Mouse (Mus musculus) midbrain, embryonic 12.5 days (tissue): Measurements from ENCODE around the gene Six2. TPM values are rescaled to one million over a fixed set of nuclear protein-coding genes. Genes with fewer than 3 reads are reported as not detected.

Experiments
- ATAC-seq: fragments of 200-750 bp; cut with Nextera tagmentation; 2 replicates; pipeline ENCODE4 v1.8.0; 2017; ENCODE audit warnings: low read depth, moderate TSS enrichment, moderate library complexity; ENCODE audit not compliant: low FRiP score
- H3K27ac ChIP-seq: fragments of 300-500 bp; sonication (generic); replicated peaks from 2 replicates; pipeline ENCODE4 v1.5.1; 2016; ENCODE audit warnings: mild to moderate bottlenecking
- H3K27me3 ChIP-seq: fragments of 300-500 bp; sonication (generic); 2 replicates; pipeline ENCODE4 v1.6.1; 2016; ENCODE audit warnings: mild to moderate bottlenecking
- H3K36me3 ChIP-seq: fragments of 300-500 bp; sonication (generic); 2 replicates; pipeline ENCODE4 v1.6.1; 2016
- H3K4me1 ChIP-seq: fragments of 300-500 bp; sonication (generic); 2 replicates; pipeline ENCODE4 v1.6.1; 2016
- H3K4me2 ChIP-seq: fragments of 300-500 bp; sonication (generic); replicated peaks from 2 replicates; pipeline ENCODE4 v1.6.1; 2016; ENCODE audit warnings: mild to moderate bottlenecking, moderate library complexity
- H3K4me3 ChIP-seq: fragments of 300-500 bp; sonication (generic); 2 replicates; pipeline ENCODE4 v1.5.1; 2016; ENCODE audit warnings: mild to moderate bottlenecking
- H3K9ac ChIP-seq: fragments of 300-500 bp; sonication (generic); replicated peaks from 2 replicates; pipeline ENCODE4 v1.6.1; 2016; ENCODE audit warnings: mild to moderate bottlenecking, moderate library complexity
- H3K9me3 ChIP-seq: fragments of 300-500 bp; sonication (generic); 2 replicates; pipeline ENCODE4 v1.6.1; 2016; ENCODE audit warnings: mild to moderate bottlenecking
- WGBS: fragments of 180-500 bp; shearing (Covaris S2); methylation state at CpG from one replicate; pipeline ENCODE4 v1.1.7; 2016; 5-methylcytosine and 5-hydroxymethylcytosine counted together
- polyA plus RNA-seq: library from polyadenylated mRNA; unstranded; fragments of >200 nt; fragmentation: Nextera tagmentation; extraction: Ambion mirVana; gene quantifications from 2 replicates; pipeline ENCODE4 v1.2.1, GENCODE M21; 2016

Gene Six2
- 3.8 and 8.8 TPM in 2 replicates for polyA plus RNA-seq

- Histone ChIP-seq H3K9me3 (no peaks in the 10 kb centered on the region), H3K4me1 (peaks cover 29% of the 10 kb centered on the region), H3K36me3 (no peaks in the 10 kb centered on the region)
Observed at GRCm38 (mm10) chr17:85688236-85688910, at the start of gene Six2. Six2 (minus strand) TSS chr17:85688274.

DNA sequence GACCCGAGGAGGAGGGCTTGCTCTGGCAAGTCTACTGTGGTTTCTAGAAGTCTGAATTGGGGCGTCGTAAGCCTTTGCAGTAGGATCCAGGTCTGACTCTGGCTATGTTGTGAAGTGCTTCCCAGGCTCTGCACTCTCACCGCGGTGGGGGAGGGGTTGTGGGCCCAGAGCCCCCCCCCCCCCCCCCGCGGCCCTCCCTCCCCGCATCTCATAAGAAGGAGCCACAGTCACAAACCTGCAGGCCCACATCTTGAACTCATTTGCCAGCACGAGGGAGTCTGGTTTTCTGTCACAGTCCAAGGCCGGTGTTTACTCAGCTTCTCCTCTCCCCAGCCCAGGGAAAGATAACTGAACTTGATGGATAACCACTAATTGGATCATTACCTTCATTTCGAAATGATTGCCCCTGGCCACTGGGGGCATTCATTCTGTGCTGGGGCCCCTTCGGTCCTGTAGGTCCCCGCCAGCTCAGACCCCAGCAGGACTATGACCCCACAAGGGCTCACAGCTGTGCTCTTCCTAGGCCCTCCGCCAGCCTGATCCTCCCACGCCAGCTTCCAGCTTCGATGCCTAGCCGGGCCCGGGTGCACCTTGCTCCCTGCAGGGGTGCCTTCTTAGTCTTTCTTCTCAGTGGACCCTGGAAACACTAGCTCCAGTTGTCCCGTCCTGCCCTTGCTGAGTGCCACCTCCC is 49.2 kb upstream of the Six2 start:
- Histone ChIP-seq H3K4me3 (no peak overlapping the region), H3K9me3 (no peaks in the 10 kb centered on the region), H3K36me3 (no peaks in the 10 kb centered on the region), H3K27ac (no peak overlapping the region), H3K27me3 (peaks cover 4% of the 10 kb centered on the region; the same call in 1 of the 2 replicates), H3K9ac (no peak overlapping the region), H3K4me1 (no peaks in the 10 kb centered on the region), H3K4me2 (no peak overlapping the region)
- ATAC-seq, result no peak
- WGBS, result 52% methylated on average over 19 of the region's 19 CpGs

More at GRCm38 (mm10) chr17:85688236-85688910, at the start of gene Six2:
- peak within 1 kb of the TSS; percentile 39 for H3K4me3 ChIP-seq
- WGBS, result under 1% methylated on average over 55 of the region's 55 CpGs
- H3K27ac ChIP-seq, result peak within 1 kb of the TSS; percentile 10; the same call in 1 of the 2 replicates
- peak; percentile 96 for ATAC-seq
- H3K4me2 ChIP-seq, result peak within 1 kb of the TSS; percentile 54
- peak within 1 kb of the TSS; percentile 37 for H3K9ac ChIP-seq
- peaks cover 98% of the 10 kb centered on the region for H3K27me3 ChIP-seq

DNA sequence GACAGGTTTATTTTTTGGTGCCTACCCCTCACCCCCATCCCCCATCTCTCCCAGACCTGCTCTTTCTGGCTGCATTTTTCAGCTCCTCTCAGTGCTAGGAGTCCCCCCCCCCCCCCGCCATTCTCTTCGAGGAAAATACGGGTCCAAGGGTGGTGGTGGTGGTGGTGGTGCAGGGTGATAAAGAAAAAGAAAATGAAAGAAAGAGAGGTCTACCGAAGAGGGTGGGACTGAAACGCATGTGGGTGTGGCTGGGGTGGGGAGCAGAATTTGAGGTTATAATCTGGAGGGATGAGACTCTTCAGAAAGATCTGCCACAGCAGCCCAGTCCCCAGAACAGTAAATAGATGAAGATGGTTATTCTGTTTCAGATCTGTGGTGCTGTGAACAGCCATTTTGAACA is 43.3 kb upstream of the Six2 start:
- Histone ChIP-seq H3K4me1 (no peaks in the 10 kb centered on the region), H3K4me3 (no peak overlapping the region), H3K27ac (no peak overlapping the region), H3K4me2 (no peak overlapping the region), H3K9me3 (no peaks in the 10 kb centered on the region), H3K36me3 (no peaks in the 10 kb centered on the region), H3K9ac (no peak overlapping the region), H3K27me3 (peaks cover 4% of the 10 kb centered on the region; the same call in 1 of the 2 replicates)
- no peak for ATAC-seq
- 80% methylated on average over 5 of the region's 5 CpGs for WGBS

GRCm38 (mm10) chr17:85730231-85731015 is 42.3 kb upstream of the Six2 start:
- 88% methylated on average over 12 of the region's 12 CpGs for WGBS
- H3K27me3 ChIP-seq, result no peaks in the 10 kb centered on the region
- H3K4me3 ChIP-seq, result no peak overlapping the region
- no peak overlapping the region for H3K27ac ChIP-seq
- no peaks in the 10 kb centered on the region for H3K4me1 ChIP-seq
- H3K9ac ChIP-seq, result no peak overlapping the region
- H3K9me3 ChIP-seq, result no peaks in the 10 kb centered on the region
- no peak overlapping the region for H3K4me2 ChIP-seq
- no peaks in the 10 kb centered on the region for H3K36me3 ChIP-seq
- ATAC-seq, result no peak

GRCm38 (mm10) chr17:85728071-85728718 is 40.1 kb upstream of the Six2 start:
- no peaks in the 10 kb centered on the region for H3K4me1 ChIP-seq
- H3K9me3 ChIP-seq, result no peaks in the 10 kb centered on the region
- H3K9ac ChIP-seq, result no peak overlapping the region
- no peaks in the 10 kb centered on the region for H3K36me3 ChIP-seq
- no peaks in the 10 kb centered on the region for H3K27me3 ChIP-seq
- H3K4me2 ChIP-seq, result no peak overlapping the region
- no peak overlapping the region for H3K4me3 ChIP-seq
- 95% methylated on average over 5 of the region's 5 CpGs for WGBS
- ATAC-seq, result no peak
- H3K27ac ChIP-seq, result no peak overlapping the region

DNA sequence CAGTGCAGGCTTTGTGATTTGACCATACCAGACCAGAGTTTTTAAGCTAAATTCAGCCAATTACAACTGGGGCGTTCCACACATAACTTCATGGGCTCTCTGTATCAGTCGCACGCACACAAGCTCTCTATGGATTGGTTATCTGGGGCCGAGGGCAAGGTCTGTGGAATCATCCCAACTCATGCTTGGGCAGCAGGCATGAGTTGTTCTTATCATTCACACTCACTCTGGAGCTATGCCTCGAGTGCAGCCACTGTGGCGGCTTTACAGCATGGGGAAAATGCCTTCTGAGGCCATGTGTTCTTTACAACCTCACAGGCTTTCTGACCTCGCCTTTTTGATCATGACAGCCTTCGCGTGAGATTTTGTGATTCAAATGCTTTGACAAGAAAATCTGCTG is 37.9 kb upstream of the Six2 start:
- Histone ChIP-seq H3K9ac (no peak overlapping the region), H3K36me3 (no peaks in the 10 kb centered on the region), H3K4me2 (no peak overlapping the region), H3K27ac (no peak overlapping the region), H3K4me1 (no peaks in the 10 kb centered on the region), H3K27me3 (no peaks in the 10 kb centered on the region), H3K4me3 (no peak overlapping the region), H3K9me3 (no peaks in the 10 kb centered on the region)
- WGBS, result 89% methylated on average over 9 of the region's 9 CpGs
- ATAC-seq, result no peak

DNA sequence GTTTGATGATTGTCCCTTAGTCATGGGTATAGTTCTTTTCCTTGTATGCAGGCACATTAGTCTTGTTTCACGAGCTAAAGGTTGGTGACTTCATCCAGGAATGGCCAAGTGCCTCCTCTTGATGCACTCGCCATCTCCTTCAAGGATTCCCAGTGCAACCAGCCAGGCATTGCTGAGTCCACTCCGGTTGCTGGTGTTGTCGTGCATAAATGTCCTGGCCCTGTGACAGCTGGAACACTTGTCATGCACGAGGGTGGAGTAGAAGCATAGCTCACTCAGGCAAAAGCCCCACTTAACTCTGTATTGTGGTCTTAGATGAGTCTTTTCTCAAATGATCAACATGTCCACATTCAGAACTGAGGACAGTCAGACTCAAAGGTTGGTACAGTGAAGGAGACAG is 35.1 kb upstream of the Six2 start:
- Histone ChIP-seq H3K4me1 (no peaks in the 10 kb centered on the region), H3K4me2 (no peak overlapping the region), H3K27me3 (peaks cover 3% of the 10 kb centered on the region), H3K9me3 (no peaks in the 10 kb centered on the region), H3K36me3 (no peaks in the 10 kb centered on the region), H3K27ac (no peak overlapping the region), H3K4me3 (no peak overlapping the region), H3K9ac (no peak overlapping the region)
- WGBS, result 86% methylated on average over 5 of the region's 5 CpGs
- ATAC-seq, result no peak

DNA sequence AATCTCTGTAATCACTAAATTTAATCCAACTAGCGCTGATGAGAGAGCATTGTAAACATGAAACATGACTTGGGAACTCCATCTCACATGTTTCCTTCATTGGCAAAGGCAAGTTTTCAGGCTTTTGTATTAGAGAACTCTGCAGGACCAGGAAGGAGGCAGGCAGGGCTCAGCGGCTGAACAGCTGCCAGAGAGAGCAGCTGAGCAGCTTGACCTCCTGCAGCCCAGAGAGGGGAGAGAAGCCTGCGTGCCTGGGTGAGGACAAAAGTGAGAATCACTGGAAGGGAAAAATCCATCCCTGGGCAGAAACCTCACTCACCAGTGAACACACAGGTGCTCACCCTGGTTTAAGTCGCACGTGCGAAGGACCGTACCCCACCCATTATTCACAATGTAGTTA is 29.2 kb upstream of the Six2 start:
- H3K27me3 ChIP-seq, result peaks cover 25% of the 10 kb centered on the region
- 59% methylated on average over 7 of the region's 7 CpGs for WGBS
- no peaks in the 10 kb centered on the region for H3K36me3 ChIP-seq

DNA sequence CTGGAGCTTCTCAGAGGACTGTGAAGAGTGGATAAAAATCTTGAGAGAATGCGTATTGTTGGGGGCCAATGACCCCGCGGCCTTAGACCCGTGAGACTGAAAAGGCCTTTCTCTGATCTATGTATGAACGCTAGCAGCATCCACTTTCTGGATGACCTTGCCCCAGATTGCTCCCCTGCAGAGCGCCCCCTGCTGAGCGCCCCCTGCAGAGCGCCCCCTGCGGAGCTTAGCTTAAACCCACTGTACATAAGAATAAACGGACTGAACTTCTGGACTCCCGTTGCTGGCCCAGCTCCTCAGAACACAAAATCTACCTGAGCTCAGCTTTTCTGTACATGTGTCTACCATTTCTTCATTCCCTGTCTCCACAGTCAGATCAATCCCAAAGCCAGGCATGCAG is 27.7 kb upstream of the Six2 start:
- Histone ChIP-seq H3K4me3 (no peak overlapping the region), H3K9ac (no peak overlapping the region), H3K27me3 (peaks cover 27% of the 10 kb centered on the region), H3K4me2 (no peak overlapping the region), H3K4me1 (peaks cover 2% of the 10 kb centered on the region; the same call in 1 of the 2 replicates), H3K27ac (no peak overlapping the region), H3K36me3 (no peaks in the 10 kb centered on the region), H3K9me3 (no peaks in the 10 kb centered on the region)
- 66% methylated on average over 11 of the region's 11 CpGs for WGBS
- ATAC-seq, result no peak

More for the DNA sequence above, 29.2 kb upstream of the Six2 start:
- H3K9ac ChIP-seq, result no peak overlapping the region
- H3K4me2 ChIP-seq, result no peak overlapping the region
- ATAC-seq, result no peak
- no peaks in the 10 kb centered on the region for H3K9me3 ChIP-seq
- no peak overlapping the region for H3K27ac ChIP-seq
- H3K4me3 ChIP-seq, result no peak overlapping the region
- peaks cover 2% of the 10 kb centered on the region; the same call in 1 of the 2 replicates for H3K4me1 ChIP-seq

DNA sequence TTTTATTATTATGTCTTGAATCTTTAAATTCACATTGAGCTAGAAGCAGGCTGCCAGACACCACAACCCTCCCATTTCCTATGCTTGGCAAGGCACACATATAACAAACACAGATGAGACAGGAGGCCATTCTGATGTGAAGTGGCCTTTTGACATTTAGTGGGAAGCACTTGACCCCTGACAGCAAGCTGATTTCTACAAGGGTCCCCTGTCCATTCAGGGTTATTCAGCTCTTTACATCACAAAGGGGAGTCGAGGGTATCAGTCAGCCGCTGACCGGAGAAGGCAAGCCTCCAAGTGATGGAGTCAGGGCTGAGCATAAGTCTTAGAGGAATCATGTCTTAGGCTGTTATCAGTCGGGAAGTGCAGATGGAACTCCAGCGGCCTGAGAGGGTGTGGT is 26.3 kb upstream of the Six2 start:
- peaks cover 28% of the 10 kb centered on the region for H3K27me3 ChIP-seq
- no peak overlapping the region for H3K27ac ChIP-seq
- H3K36me3 ChIP-seq, result no peaks in the 10 kb centered on the region
- no peak for ATAC-seq
- WGBS, result 41% methylated on average over 5 of the region's 5 CpGs
- H3K4me3 ChIP-seq, result no peak overlapping the region
- peaks cover 2% of the 10 kb centered on the region; the same call in 1 of the 2 replicates for H3K4me1 ChIP-seq
- no peak overlapping the region for H3K9ac ChIP-seq
- H3K4me2 ChIP-seq, result no peak overlapping the region
- no peaks in the 10 kb centered on the region for H3K9me3 ChIP-seq

DNA sequence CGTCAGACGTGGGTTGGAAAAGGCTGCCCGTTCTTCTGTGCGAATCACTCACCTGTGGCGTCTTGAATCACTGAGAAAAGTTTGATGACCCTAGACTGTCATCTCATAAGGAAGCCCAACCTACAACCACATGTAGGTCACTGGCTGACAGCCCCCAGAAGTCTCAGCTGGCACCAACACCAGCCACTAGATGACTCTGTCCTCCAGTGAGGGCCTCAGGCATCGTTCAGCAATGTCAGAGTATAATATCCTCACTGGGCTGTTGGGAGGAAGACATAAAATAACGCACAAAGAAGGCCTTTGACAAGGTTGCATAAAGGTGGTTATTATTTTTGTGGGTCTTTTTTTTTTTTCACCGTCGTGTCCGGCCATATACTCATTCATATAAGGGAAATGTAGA is 24.8 kb upstream of the Six2 start:
- Histone ChIP-seq H3K36me3 (no peaks in the 10 kb centered on the region), H3K27ac (no peak overlapping the region), H3K4me3 (no peak overlapping the region), H3K4me1 (peaks cover 2% of the 10 kb centered on the region; the same call in 1 of the 2 replicates), H3K4me2 (no peak overlapping the region), H3K9me3 (no peaks in the 10 kb centered on the region), H3K27me3 (peaks cover 38% of the 10 kb centered on the region), H3K9ac (no peak overlapping the region)
- ATAC-seq, result no peak
- WGBS, result 90% methylated on average over 10 of the region's 10 CpGs
